Mouse (Mus musculus) adrenal gland, postnatal 14 days (tissue): ENCODE measurements at regions not wholly inside any gene's neighbourhood (a gene's known extent, or its start where the extent isn't known, plus 50 kb on each side); places are given as distances from the start of the nearest gene placed in this dataset.
"Not testable (repeated sequence)": the region's sequence is repeated elsewhere in the genome, so short reads cannot be mapped to it uniquely, and the experiment has no call there.

ENCODE experiments used
- DNase-seq: peaks from one replicate; pipeline ENCODE4 v3.0.0; 2021; ENCODE audit warnings: mixed read lengths

DNA sequence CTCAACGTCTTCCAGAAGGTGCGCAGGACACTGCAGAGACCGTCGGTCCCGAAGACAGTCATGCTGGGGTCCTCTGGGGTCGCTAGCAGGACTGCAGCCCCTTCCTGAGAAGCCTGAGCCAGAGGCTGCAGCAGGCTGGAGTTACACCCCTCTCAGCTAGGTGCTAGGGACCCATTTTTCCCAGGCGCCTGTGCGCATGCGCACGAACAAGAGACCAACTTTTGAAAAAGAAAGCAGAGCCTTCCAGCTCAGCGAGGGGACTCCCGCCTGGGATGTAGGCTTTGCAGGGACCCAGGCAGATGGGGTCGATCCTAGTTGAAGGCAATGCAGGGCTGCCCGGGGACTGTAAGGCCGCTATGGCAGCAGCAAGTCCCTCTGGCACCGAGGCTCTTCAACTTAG is 104.7 kb upstream of the Atg7 start:
- peak; percentile 40 for DNase-seq

DNA sequence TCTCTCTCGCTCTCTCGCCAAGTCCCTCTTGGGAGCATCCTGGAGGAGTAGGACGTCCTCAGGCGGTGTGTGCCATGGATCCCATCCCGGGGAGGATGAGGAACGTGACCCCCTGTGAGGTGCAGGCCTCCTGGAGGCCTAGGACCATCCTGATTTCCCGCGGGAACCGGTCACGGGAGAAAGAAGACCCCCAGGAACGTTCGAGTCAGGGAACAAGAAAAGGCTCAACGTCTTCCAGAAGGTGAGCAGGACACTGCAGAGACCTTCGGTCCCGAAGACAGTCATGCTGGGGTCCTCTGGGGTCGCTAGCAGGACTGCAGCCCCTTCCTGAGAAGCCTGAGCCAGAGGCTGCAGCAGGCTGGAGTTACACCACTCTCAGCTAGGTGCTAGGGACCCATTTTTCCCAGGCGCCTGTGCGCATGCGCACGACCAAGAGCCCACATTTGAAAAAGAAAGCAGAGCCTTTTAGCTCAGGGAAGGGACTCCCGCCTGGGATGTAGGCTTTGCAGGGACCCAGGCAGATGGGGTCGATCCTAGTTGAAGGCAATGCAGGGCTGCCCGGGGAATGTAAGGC is 92.7 kb upstream of the Atg7 start:
- DNase-seq, result peak; percentile 48

DNA sequence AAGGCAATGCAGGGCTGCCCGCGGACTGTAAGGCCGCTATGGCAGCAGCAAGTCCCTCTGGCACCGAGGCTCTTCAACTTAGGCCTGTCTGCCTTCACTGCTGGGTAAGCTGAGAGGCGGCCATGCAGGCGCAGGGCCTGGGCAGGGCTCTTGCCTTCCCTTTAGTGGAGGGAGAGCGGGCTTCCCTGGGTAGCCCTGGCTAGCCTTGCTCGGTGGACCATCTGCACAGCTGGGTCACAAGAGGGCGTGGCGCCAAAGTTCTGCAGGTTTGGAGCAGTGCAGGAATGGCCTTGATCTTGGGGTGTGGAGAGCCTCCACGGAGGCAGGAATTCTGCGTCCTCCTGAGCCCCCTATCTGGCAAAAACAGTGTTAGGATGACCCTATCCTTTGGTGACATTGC is 89.8 kb upstream of the Atg7 start:
- not testable (repeated sequence) for DNase-seq

DNA sequence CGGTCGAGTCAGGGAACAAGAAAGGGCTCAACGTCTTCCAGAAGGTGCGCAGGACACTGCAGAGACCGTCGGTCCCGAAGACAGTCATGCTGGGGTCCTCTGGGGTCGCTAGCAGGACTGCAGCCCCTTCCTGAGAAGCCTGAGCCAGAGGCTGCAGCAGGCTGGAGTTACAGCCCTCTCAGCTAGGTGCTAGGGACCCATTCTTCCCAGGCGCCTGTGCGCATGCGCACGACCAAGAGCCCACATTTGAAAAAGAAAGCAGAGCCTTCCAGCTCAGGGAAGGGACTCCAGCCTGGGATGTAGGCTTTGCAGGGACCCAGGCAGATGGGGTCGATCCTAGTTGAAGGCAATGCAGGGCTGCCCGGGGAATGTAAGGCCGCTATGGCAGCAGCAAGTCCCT is 87.7 kb upstream of the Atg7 start:
- peak; percentile 28 for DNase-seq

DNA sequence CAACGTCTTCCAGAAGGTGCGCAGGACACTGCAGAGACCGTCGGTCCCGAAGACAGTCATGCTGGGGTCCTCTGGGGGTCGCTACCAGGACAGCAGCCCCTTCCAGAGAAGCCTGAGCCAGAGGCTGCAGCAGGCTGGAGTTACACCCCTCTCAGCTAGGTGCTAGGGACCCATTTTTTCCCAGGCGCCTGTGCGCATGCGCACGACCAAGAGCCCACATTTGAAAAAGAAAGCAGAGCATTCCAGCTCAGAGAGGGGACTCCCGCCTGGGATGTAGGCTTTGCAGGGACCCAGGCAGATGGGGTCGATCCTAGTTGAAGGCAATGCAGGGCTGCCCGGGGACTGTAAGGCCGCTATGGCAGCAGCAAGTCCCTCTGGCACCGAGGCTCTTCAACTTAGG is 65.6 kb upstream of the Atg7 start:
- DNase-seq, result peak; percentile 75
